Mouse (Mus musculus) bone marrow, adult 2 months (tissue): ENCODE data around the gene Gm10282.

Source experiments
- CTCF ChIP-seq: fragments of 200-500 bp; IDR thresholded peaks from 2 replicates; pipeline ENCODE4 v1.5.1; 2011; ENCODE audit warnings: low read length, control low read depth; ENCODE audit not compliant: control insufficient read depth, insufficient read depth
- POLR2A ChIP-seq: fragments of 200-500 bp; IDR thresholded peaks from 2 replicates; pipeline ENCODE4 v1.6.1; 2011; ENCODE audit warnings: low read depth, mild to moderate bottlenecking, control low read depth, low read length, borderline replicate concordance; ENCODE audit not compliant: control insufficient read depth

DNA sequence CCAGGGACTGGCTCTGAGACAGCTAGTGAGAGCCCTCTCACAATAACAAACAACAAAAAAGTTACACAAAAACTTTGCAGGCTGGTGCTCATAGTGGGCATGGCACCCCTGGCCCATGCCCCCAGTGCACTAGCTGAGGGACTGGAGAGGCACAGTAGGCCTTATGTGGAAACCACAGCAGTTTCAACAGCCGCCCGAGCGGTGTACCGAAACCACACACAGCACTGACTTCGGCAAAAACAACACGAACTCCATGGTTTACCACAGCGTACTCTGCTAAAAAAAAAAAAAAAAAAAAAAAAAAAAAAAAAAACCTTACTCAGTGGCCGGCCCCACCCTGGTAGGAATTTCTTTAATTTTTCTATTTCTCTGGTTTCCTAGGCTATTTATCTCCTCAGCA is 45.7 kb upstream of the Gm10282 start:
- no peak for TF ChIP-seq CTCF
- TF ChIP-seq POLR2A: peak; percentile 46; the same call in 1 of the 2 replicates
